Mouse (Mus musculus): ENCODE measurements around the gene Mfsd2b. TPM values are rescaled to one million over a fixed set of nuclear protein-coding genes. Genes with fewer than 3 reads are reported as not detected.

The Mfsd2b gene
- polyA plus RNA-seq, 1 experiment from 2014 or later = 0.30 TPM

- H3K36me3 ChIP-seq (ENCODE audit: control insufficient read depth, insufficient read depth, low read length) = no peaks in the 10 kb centered on the region
- no peak overlapping the region for H3K27ac ChIP-seq (replicated peaks)
- H3K9ac ChIP-seq (ENCODE audit: low read length) = no peak overlapping the region
- no peak overlapping the region for H3K4me2 ChIP-seq (replicated peaks; ENCODE audit: low read depth)
- TF ChIP-seq CTCF (IDR thresholded peaks at IDR 0.05; ENCODE audit: low read depth) (no peak), EP300 (optimal IDR thresholded peaks at IDR 0.05) (no peak)
- H3K4me1 ChIP-seq (replicated peaks; ENCODE audit: control insufficient read depth, insufficient read depth) = no peaks in the 10 kb centered on the region
- no peaks in the 10 kb centered on the region for H3K9me3 ChIP-seq (ENCODE audit: control insufficient read depth, low read length)
- no peak for DNase-seq (ENCODE audit: low spot score)
- 40% methylated on average over 11 of the region's 11 CpGs for WGBS
- no peak overlapping the region for H3K4me3 ChIP-seq (ENCODE audit: low read depth, low read length)
- no peaks in the 10 kb centered on the region for H3K27me3 ChIP-seq (ENCODE audit: control insufficient read depth, insufficient read depth, low read length)
- no peak for ATAC-seq (ENCODE audit: low FRiP score, low TSS enrichment)
Measured at GRCm38 (mm10) chr12:4859241-4859914, 14.8 kb downstream of the Mfsd2b start.

GRCm38 (mm10) chr12:4856834-4857233 lies 17.3 kb downstream of the Mfsd2b start:
- H3K4me1 ChIP-seq (replicated peaks; ENCODE audit: control insufficient read depth, insufficient read depth) = no peaks in the 10 kb centered on the region
- H3K9me3 ChIP-seq (ENCODE audit: control insufficient read depth, low read length) = no peaks in the 10 kb centered on the region
- no peak for TF ChIP-seq EP300 (optimal IDR thresholded peaks at IDR 0.05)
- peak; percentile 37 for TF ChIP-seq CTCF (IDR thresholded peaks at IDR 0.05; ENCODE audit: low read depth)
- no peaks in the 10 kb centered on the region for H3K27me3 ChIP-seq (ENCODE audit: control insufficient read depth, insufficient read depth, low read length)
- H3K36me3 ChIP-seq (ENCODE audit: control insufficient read depth, insufficient read depth, low read length) = no peaks in the 10 kb centered on the region
- no peak overlapping the region for H3K9ac ChIP-seq (ENCODE audit: low read length)
- 91% methylated on average over 2 of the region's 2 CpGs for WGBS
- ATAC-seq (ENCODE audit: low FRiP score, low TSS enrichment) = no peak
- no peak overlapping the region for H3K27ac ChIP-seq (replicated peaks)
- no peak overlapping the region for H3K4me2 ChIP-seq (replicated peaks; ENCODE audit: low read depth)
- H3K4me3 ChIP-seq (ENCODE audit: low read depth, low read length) = no peak overlapping the region
- DNase-seq (ENCODE audit: low spot score) = no peak

- no peaks in the 10 kb centered on the region for H3K9me3 ChIP-seq (ENCODE audit: control insufficient read depth, low read length)
- no peaks in the 10 kb centered on the region for H3K4me1 ChIP-seq (replicated peaks; ENCODE audit: control insufficient read depth, insufficient read depth)
- H3K27ac ChIP-seq (replicated peaks) = no peak overlapping the region
- DNase-seq (ENCODE audit: low spot score) (no peak), ATAC-seq (ENCODE audit: low FRiP score, low TSS enrichment) (no peak)
- H3K4me3 ChIP-seq (ENCODE audit: low read depth, low read length) = no peak overlapping the region
- no peaks in the 10 kb centered on the region for H3K27me3 ChIP-seq (ENCODE audit: control insufficient read depth, insufficient read depth, low read length)
- WGBS = 95% methylated on average over 5 of the region's 5 CpGs
- H3K4me2 ChIP-seq (replicated peaks; ENCODE audit: low read depth) = no peak overlapping the region
- H3K36me3 ChIP-seq (ENCODE audit: control insufficient read depth, insufficient read depth, low read length) = no peaks in the 10 kb centered on the region
- TF ChIP-seq CTCF (IDR thresholded peaks at IDR 0.05; ENCODE audit: low read depth) = peak; percentile 57
- no peak for TF ChIP-seq EP300 (optimal IDR thresholded peaks at IDR 0.05)
- H3K9ac ChIP-seq (ENCODE audit: low read length) = no peak overlapping the region
Measured at GRCm38 (mm10) chr12:4856160-4856559, 18.0 kb downstream of the Mfsd2b start.

- ATAC-seq (ENCODE audit: low FRiP score, low TSS enrichment) (peak; percentile 68), DNase-seq (ENCODE audit: low spot score) (peak; percentile 71)
- 0% methylated on average over 12 of the region's 12 CpGs for WGBS
- no peaks in the 10 kb centered on the region; the same call in 1 of the 2 replicates for H3K4me1 ChIP-seq (replicated peaks; ENCODE audit: control insufficient read depth, insufficient read depth)
- H3K4me3 ChIP-seq (ENCODE audit: low read depth, low read length) = peak overlapping the region; percentile 59
- no peaks in the 10 kb centered on the region for H3K27me3 ChIP-seq (ENCODE audit: control insufficient read depth, insufficient read depth, low read length)
- 0 out of 2 replicates have a peak overlapping the region, but pooled peaks have one; percentile 1 for H3K27ac ChIP-seq (replicated peaks)
- H3K9ac ChIP-seq (ENCODE audit: low read length) = peak overlapping the region; percentile 23
- H3K9me3 ChIP-seq (ENCODE audit: control insufficient read depth, low read length) = no peaks in the 10 kb centered on the region
- H3K4me2 ChIP-seq (replicated peaks; ENCODE audit: low read depth) = peak overlapping the region; percentile 53
- no peaks in the 10 kb centered on the region for H3K36me3 ChIP-seq (ENCODE audit: control insufficient read depth, insufficient read depth, low read length)
- TF ChIP-seq CTCF (IDR thresholded peaks at IDR 0.05; ENCODE audit: low read depth) (no peak), EP300 (optimal IDR thresholded peaks at IDR 0.05) (no peak)
Measured at GRCm38 (mm10) chr12:4843741-4844140, 30.4 kb downstream of the Mfsd2b start.

GRCm38 (mm10) chr12:4842890-4843597 lies 31.1 kb downstream of the Mfsd2b start, which contains the start of gene Wdcp:
TSS of gene Wdcp (plus strand) at chr12:4843303.
- Histone ChIP-seq H3K4me3 (ENCODE audit: low read depth, low read length) (peak within 1 kb of the TSS; percentile 59), H3K27me3 (ENCODE audit: control insufficient read depth, insufficient read depth, low read length) (no peaks in the 10 kb centered on the region), H3K27ac (replicated peaks) (0 out of 2 replicates have a peak within 1 kb of the TSS, but pooled peaks have one; percentile 1), H3K9ac (ENCODE audit: low read length) (peak within 1 kb of the TSS; percentile 23), H3K4me2 (replicated peaks; ENCODE audit: low read depth) (peak within 1 kb of the TSS; percentile 53), H3K4me1 (replicated peaks; ENCODE audit: control insufficient read depth, insufficient read depth) (no peaks in the 10 kb centered on the region; the same call in 1 of the 2 replicates), H3K9me3 (ENCODE audit: control insufficient read depth, low read length) (no peaks in the 10 kb centered on the region), H3K36me3 (ENCODE audit: control insufficient read depth, insufficient read depth, low read length) (no peaks in the 10 kb centered on the region)
- DNase-seq (ENCODE audit: low spot score) (peak; percentile 91), ATAC-seq (ENCODE audit: low FRiP score, low TSS enrichment) (peak; percentile 94)
- TF ChIP-seq CTCF (IDR thresholded peaks at IDR 0.05; ENCODE audit: low read depth) (no peak), EP300 (optimal IDR thresholded peaks at IDR 0.05) (no peak)
- WGBS = under 1% methylated on average over 30 of the region's 30 CpGs

GRCm38 (mm10) chr12:4842456-4842855 lies 31.7 kb downstream of the Mfsd2b start:
- no peak for DNase-seq (ENCODE audit: low spot score)
- no peak overlapping the region for H3K4me3 ChIP-seq (ENCODE audit: low read depth, low read length)
- no peak overlapping the region for H3K9ac ChIP-seq (ENCODE audit: low read length)
- WGBS = 88% methylated on average over 8 of the region's 8 CpGs
- no peaks in the 10 kb centered on the region; the same call in 1 of the 2 replicates for H3K4me1 ChIP-seq (replicated peaks; ENCODE audit: control insufficient read depth, insufficient read depth)
- H3K9me3 ChIP-seq (ENCODE audit: control insufficient read depth, low read length) = no peaks in the 10 kb centered on the region
- no peaks in the 10 kb centered on the region for H3K27me3 ChIP-seq (ENCODE audit: control insufficient read depth, insufficient read depth, low read length)
- ATAC-seq (ENCODE audit: low FRiP score, low TSS enrichment) = no peak
- TF ChIP-seq EP300 (optimal IDR thresholded peaks at IDR 0.05) (no peak), CTCF (IDR thresholded peaks at IDR 0.05; ENCODE audit: low read depth) (no peak)
- no peak overlapping the region for H3K4me2 ChIP-seq (replicated peaks; ENCODE audit: low read depth)
- no peaks in the 10 kb centered on the region for H3K36me3 ChIP-seq (ENCODE audit: control insufficient read depth, insufficient read depth, low read length)
- no peak overlapping the region for H3K27ac ChIP-seq (replicated peaks)
